Mouse (Mus musculus) embryonic facial prominence, embryonic 13.5 days (tissue): ENCODE measurements around the gene Lce1f. TPM values are rescaled to one million over a fixed set of nuclear protein-coding genes. Genes with fewer than 3 reads are reported as not detected.
"Not testable (repeated sequence)": the region's sequence is repeated elsewhere in the genome, so short reads cannot be mapped to it uniquely, and the experiment has no call there.

Experiments used
- ATAC-seq: fragments of 200-750 bp; cut with Nextera tagmentation; 2 replicates; pipeline ENCODE4 v1.8.0; 2017; ENCODE audit warnings: low read depth; ENCODE audit not compliant: insufficient number of reproducible peaks, insufficient read depth, low FRiP score, low TSS enrichment
- H3K27ac ChIP-seq: fragments of 300-500 bp; sonication (generic); 2 replicates; pipeline ENCODE4 v1.5.1; 2015; ENCODE audit warnings: moderate library complexity, mild to moderate bottlenecking, inconsistent platforms
- H3K27me3 ChIP-seq: fragments of 300-500 bp; sonication (generic); 2 replicates; pipeline ENCODE4 v1.6.1; 2015; ENCODE audit warnings: mild to moderate bottlenecking, inconsistent platforms
- H3K36me3 ChIP-seq: fragments of 300-500 bp; sonication (generic); 2 replicates; pipeline ENCODE4 v1.6.1; 2015; ENCODE audit warnings: mild to moderate bottlenecking, inconsistent platforms
- H3K4me1 ChIP-seq: fragments of 300-500 bp; sonication (generic); 2 replicates; pipeline ENCODE4 v1.6.1; 2015; ENCODE audit warnings: inconsistent platforms
- H3K4me2 ChIP-seq: fragments of 300-500 bp; sonication (generic); 2 replicates; pipeline ENCODE4 v1.6.1; 2015; ENCODE audit warnings: moderate library complexity, mild to moderate bottlenecking, inconsistent platforms
- H3K4me3 ChIP-seq: fragments of 300-500 bp; sonication (generic); 2 replicates; pipeline ENCODE4 v1.5.1; 2015; ENCODE audit warnings: mild to moderate bottlenecking, inconsistent platforms
- H3K9ac ChIP-seq: fragments of 300-500 bp; sonication (generic); 2 replicates; pipeline ENCODE4 v1.6.1; 2015; ENCODE audit warnings: mild to moderate bottlenecking, inconsistent platforms
- H3K9me3 ChIP-seq: fragments of 300-500 bp; sonication (generic); 2 replicates; pipeline ENCODE4 v1.6.1; 2016; ENCODE audit warnings: inconsistent platforms
- WGBS: fragments of 180-500 bp; shearing (Covaris S2); methylation state at CpG from one replicate; pipeline ENCODE4 v1.1.7; 2015; ENCODE audit warnings: mixed read lengths; 5-methylcytosine and 5-hydroxymethylcytosine counted together
- polyA plus RNA-seq: library from polyadenylated mRNA; unstranded; fragments of >200 nt; fragmentation: Nextera tagmentation; extraction: Ambion mirVana; gene quantifications from 2 replicates; pipeline ENCODE4 v1.2.1, GENCODE M21; 2015

Lce1f gene
- not detected in 2 replicates for polyA plus RNA-seq

DNA sequence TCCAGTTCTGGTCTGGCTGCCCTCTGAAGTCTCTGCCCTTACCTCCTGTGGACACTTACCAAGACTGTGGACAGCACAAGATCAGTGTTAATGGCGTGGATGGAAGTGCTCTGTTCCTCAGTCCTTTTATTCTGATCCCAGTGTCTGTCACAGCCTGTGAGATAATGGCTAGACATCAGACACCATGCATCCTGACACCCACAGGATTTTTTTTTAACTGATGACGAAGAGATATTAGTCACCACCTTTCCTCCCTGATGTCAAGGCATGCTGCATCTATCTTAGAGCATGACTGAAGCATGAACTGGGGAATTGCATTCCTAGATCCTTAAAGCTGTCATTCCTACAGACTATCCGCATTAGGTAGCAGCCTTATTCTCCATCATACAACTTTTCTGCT, at the start of gene Lce1f:
Gene Lce1f (minus strand): TSS at position 101 of the 400 bp plus-strand sequence.
- no peak for ATAC-seq
- H3K4me1 ChIP-seq = no peaks in the 10 kb centered on the region
- no peak within 1 kb of the TSS for H3K27ac ChIP-seq
- H3K4me3 ChIP-seq = no peak within 1 kb of the TSS
- no peaks in the 10 kb centered on the region for H3K9me3 ChIP-seq
- no peaks in the 10 kb centered on the region for H3K36me3 ChIP-seq
- no peak within 1 kb of the TSS for H3K4me2 ChIP-seq
- 72% methylated on average over 3 of the region's 3 CpGs for WGBS
- no peaks in the 10 kb centered on the region for H3K27me3 ChIP-seq
- H3K9ac ChIP-seq = no peak within 1 kb of the TSS

DNA sequence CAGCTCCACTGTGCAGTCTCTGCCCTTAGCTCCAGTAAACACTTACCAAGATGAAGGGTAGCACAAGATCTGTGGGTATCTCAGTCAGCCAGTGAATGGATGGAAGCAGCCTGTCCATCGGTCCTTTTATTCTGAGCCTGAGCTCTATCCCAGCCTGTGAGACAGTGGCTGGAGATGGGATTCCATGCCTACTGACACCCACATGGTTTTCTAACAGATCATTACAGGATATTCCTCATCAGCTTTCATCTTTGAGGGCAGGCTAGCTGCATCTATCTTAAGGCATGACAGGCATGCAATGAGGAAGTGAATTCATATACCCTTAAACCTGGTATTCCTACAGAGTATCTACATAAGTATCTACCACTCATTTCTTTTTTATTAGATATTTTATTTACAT, 44.8 kb upstream of the Lce1f start, which contains the start of gene Lce1h:
Gene Lce1h (minus strand): TSS at position 101 of the 400 bp plus-strand sequence.
- no peak within 1 kb of the TSS for H3K4me2 ChIP-seq
- no peaks in the 10 kb centered on the region for H3K9me3 ChIP-seq
- H3K27me3 ChIP-seq = no peaks in the 10 kb centered on the region
- WGBS = 90% methylated on average over 1 of the region's 1 CpGs
- no peak within 1 kb of the TSS for H3K9ac ChIP-seq
- H3K4me3 ChIP-seq = no peak within 1 kb of the TSS
- ATAC-seq = no peak
- H3K36me3 ChIP-seq = no peaks in the 10 kb centered on the region
- H3K27ac ChIP-seq = no peak within 1 kb of the TSS
- no peaks in the 10 kb centered on the region for H3K4me1 ChIP-seq

DNA sequence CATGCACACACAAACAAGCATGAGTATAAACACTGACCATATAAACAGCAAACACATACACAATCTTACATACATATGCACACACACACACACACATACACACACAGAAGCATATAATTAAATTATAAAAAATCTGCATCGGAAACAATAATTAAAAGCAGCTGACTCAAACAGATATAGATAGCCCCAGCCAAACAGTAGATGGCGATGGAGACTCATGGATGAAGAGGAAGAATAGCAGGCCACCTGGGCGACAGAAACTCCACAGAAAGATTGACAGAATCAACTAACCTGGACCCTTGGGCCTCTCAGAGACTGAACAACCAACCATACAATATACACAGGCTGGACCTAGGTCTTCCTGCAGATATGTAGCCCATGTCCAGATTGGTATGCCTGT, 33.0 kb upstream of the Lce1f start:
- no peaks in the 10 kb centered on the region for H3K36me3 ChIP-seq
- H3K9me3 ChIP-seq = no peaks in the 10 kb centered on the region
- H3K27me3 ChIP-seq = no peaks in the 10 kb centered on the region
- no peak overlapping the region for H3K27ac ChIP-seq
- H3K9ac ChIP-seq = no peak overlapping the region
- ATAC-seq = no peak
- no peak overlapping the region for H3K4me2 ChIP-seq
- H3K4me3 ChIP-seq = no peak overlapping the region
- WGBS = 20% methylated on average over 3 of the region's 3 CpGs
- no peaks in the 10 kb centered on the region for H3K4me1 ChIP-seq

DNA sequence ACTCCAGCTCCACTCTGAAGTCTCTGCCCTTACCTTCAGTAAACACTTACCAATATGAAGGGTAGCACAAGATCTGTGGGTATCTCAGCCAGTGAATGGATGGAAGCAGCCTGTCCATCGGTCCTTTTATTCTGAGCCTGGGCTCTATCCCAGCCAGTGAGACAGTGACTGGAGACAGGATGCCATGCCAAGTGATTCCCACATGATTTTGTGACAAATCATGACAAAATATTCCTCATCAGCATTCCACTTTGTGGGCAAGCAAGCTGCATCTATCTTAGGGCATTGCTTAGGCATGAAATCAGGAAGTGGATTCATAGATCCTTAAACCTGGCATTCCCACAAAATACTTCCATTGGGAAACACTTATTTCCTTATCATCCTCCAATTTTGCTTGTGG, 32.1 kb upstream of the Lce1f start, which contains the start of gene Lce1g:
Gene Lce1g (minus strand): TSS at position 101 of the 400 bp plus-strand sequence.
- H3K9ac ChIP-seq = no peak within 1 kb of the TSS
- H3K9me3 ChIP-seq = no peaks in the 10 kb centered on the region
- ATAC-seq = no peak
- H3K4me3 ChIP-seq = no peak within 1 kb of the TSS
- H3K27me3 ChIP-seq = no peaks in the 10 kb centered on the region
- H3K36me3 ChIP-seq = no peaks in the 10 kb centered on the region
- no peaks in the 10 kb centered on the region for H3K4me1 ChIP-seq
- no peak within 1 kb of the TSS for H3K4me2 ChIP-seq
- 83% methylated on average over 1 of the region's 1 CpGs for WGBS
- no peak within 1 kb of the TSS for H3K27ac ChIP-seq

DNA sequence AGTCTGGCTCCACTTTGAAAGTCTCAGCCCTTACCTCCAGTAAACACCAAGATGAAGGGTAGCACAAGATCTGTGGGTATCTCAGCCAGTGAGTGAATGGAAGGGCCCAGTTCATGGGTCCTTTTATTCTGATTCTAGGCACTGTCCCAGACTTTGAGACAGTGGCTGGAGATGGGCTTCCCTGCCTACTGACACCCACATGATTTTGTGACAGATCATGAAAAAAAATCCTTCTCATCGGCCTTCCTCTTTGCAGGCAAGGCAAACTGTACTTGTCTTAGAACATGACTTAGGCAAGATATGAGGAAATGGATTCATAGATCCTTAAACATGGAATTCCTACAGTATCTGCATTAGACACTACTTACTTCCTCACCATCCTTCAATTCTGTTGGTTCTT, 18.8 kb upstream of the Lce1f start, which contains the start of gene Gm38119:
Gene Gm38119 (minus strand): TSS at position 101 of the 400 bp plus-strand sequence.
- Histone ChIP-seq H3K4me2 (no peak within 1 kb of the TSS), H3K4me1 (no peaks in the 10 kb centered on the region), H3K27me3 (no peaks in the 10 kb centered on the region), H3K36me3 (no peaks in the 10 kb centered on the region), H3K27ac (no peak within 1 kb of the TSS), H3K4me3 (no peak within 1 kb of the TSS), H3K9ac (no peak within 1 kb of the TSS), H3K9me3 (no peaks in the 10 kb centered on the region)
- WGBS = 72% methylated on average over 1 of the region's 1 CpGs
- no peak for ATAC-seq

GRCm38 (mm10) chr3:92722631-92723030, 2.5 kb upstream of the Lce1f start:
- Histone ChIP-seq H3K4me2 (no peak overlapping the region), H3K9ac (no peak overlapping the region), H3K4me1 (no peaks in the 10 kb centered on the region), H3K27ac (no peak overlapping the region), H3K9me3 (no peaks in the 10 kb centered on the region), H3K36me3 (no peaks in the 10 kb centered on the region), H3K4me3 (no peak overlapping the region), H3K27me3 (no peaks in the 10 kb centered on the region)
- no peak for ATAC-seq
- 85% methylated on average over 5 of the region's 5 CpGs for WGBS

DNA sequence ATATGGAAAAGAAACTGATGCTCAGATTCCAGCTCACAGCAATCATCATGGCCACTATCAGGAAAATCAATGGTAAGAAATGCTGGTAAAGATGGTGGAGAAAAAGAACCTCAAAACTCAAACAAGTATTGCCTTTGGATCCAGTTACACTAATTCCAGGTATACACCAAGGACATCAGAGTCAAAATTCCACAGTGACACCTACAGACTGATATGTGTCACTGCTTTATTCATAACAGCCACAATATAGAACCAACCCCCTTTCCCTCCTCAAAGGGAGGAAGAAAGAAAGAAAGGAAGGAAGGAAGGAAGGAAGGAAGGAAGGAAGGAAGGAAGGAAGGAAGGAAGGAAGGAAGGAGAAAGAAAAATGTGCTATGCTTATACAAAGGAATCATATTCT, 5.0 kb downstream of the Lce1f start:
- H3K36me3 ChIP-seq = no peaks in the 10 kb centered on the region
- ATAC-seq = no peak
- no peak overlapping the region for H3K4me2 ChIP-seq

DNA sequence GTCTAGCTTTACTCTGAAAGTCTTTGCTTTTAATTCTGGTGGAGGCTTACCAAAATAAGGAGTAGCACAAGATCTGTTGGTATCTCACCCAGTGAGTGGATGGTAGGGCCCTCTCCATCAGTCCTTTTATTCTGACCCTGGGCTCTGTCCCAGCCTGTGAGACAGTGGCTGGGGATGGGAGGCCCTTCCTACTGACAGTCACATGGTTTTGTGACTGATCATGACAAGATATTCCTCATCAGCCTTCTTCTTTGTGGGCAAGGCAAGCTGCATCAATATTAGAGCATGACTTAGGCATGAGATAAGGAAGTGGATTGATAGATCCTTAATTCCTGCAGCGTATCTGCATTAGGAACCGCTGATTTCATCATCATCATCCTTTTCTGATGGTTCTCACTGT, 11.2 kb downstream of the Lce1f start, which contains the start of gene Lce1e:
Gene Lce1e (minus strand): TSS at position 101 of the 400 bp plus-strand sequence.
- Histone ChIP-seq H3K9ac (no peak within 1 kb of the TSS), H3K4me2 (no peak within 1 kb of the TSS), H3K27ac (no peak within 1 kb of the TSS), H3K9me3 (no peaks in the 10 kb centered on the region), H3K4me1 (no peaks in the 10 kb centered on the region), H3K36me3 (no peaks in the 10 kb centered on the region), H3K4me3 (no peak within 1 kb of the TSS), H3K27me3 (no peaks in the 10 kb centered on the region)
- no peak for ATAC-seq
- WGBS = 83% methylated on average over 2 of the region's 2 CpGs

More for the DNA sequence above, 5.0 kb downstream of the Lce1f start:
- Histone ChIP-seq H3K9ac (no peak overlapping the region), H3K4me3 (no peak overlapping the region), H3K27me3 (no peaks in the 10 kb centered on the region), H3K27ac (no peak overlapping the region), H3K4me1 (no peaks in the 10 kb centered on the region), H3K9me3 (no peaks in the 10 kb centered on the region)

DNA sequence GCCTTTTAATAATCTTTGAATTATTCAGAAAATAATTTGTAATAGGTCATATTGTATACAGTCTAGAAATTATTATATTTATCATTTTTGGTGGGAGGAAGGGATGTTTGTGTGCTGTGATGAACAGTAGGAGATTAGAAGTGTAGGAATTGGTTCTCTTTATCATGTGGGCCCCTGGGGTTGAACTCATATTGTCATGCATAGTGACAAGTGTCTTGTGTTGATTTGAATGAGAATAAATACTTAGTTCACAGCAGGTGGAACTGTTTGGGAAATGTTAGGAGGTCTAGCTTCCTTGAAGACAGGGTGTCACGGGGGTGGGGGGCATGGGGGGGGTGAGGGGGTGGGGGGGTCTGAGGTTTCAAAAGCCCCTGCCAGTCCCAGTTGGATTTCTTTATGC, 25.5 kb downstream of the Lce1f start:
- Histone ChIP-seq H3K9me3 (no peaks in the 10 kb centered on the region), H3K27ac (no peak overlapping the region), H3K9ac (no peak overlapping the region), H3K27me3 (no peaks in the 10 kb centered on the region), H3K4me3 (no peak overlapping the region), H3K4me1 (no peaks in the 10 kb centered on the region), H3K4me2 (no peak overlapping the region), H3K36me3 (no peaks in the 10 kb centered on the region)
- WGBS = 11% methylated on average over 1 of the region's 1 CpGs
- no peak for ATAC-seq

- Histone ChIP-seq H3K36me3 (no peaks in the 10 kb centered on the region), H3K4me3 (no peak overlapping the region), H3K4me2 (no peak overlapping the region), H3K9me3 (no peaks in the 10 kb centered on the region), H3K27ac (no peak overlapping the region), H3K27me3 (no peaks in the 10 kb centered on the region), H3K9ac (no peak overlapping the region), H3K4me1 (no peaks in the 10 kb centered on the region)
- no peak for ATAC-seq
Observed at GRCm38 (mm10) chr3:92691688-92692087, 28.5 kb downstream of the Lce1f start.

DNA sequence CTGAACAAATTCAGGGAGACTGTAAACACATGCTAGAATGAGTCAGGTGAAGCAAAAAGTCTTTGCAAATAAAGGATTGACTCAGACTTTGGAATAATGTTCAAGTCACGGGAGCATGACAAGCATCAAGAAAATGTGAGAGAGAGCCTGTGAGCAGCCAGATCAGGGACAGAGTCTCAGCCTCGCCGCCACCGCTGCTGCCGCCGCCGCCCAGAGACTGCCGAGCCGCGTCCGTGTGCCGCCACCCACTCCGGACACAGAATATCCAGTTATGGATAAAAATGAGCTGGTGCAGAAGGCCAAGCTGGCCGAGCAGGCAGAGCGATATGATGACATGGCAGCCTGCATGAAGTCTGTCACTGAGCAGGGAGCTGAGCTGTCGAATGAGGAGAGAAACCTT, 31.0 kb downstream of the Lce1f start:
- 82% methylated on average over 16 of the region's 16 CpGs for WGBS
- not testable (repeated sequence) for H3K36me3 ChIP-seq, H3K27me3 ChIP-seq, H3K4me3 ChIP-seq, H3K9me3 ChIP-seq, H3K27ac ChIP-seq, H3K4me2 ChIP-seq, H3K4me1 ChIP-seq, ATAC-seq, H3K9ac ChIP-seq

DNA sequence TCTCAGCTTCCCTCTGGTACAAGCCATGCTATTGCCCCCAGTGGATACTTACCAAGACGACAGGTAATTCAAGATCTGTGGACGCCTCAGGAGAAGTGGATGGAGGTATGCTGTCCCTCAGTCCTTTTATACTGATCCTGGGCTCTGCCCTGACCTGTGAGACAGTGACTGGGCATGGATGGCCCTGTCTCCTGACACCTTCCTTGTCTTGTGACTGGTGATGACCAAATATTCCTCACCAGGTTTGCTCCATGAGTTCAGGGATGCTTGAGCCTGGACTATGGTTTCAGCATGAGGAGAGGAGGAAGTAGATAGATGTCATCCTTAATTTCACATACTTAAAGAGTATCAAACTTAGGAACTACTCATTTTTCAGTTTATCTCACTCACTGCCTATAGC, 33.0 kb downstream of the Lce1f start, which contains the start of gene Lce1d:
Gene Lce1d (minus strand): TSS at position 101 of the 400 bp plus-strand sequence.
- H3K4me1 ChIP-seq = no peaks in the 10 kb centered on the region
- no peak within 1 kb of the TSS for H3K4me2 ChIP-seq
- WGBS = 59% methylated on average over 2 of the region's 2 CpGs
- no peak for ATAC-seq
- no peaks in the 10 kb centered on the region for H3K9me3 ChIP-seq
- no peak within 1 kb of the TSS for H3K27ac ChIP-seq
- H3K9ac ChIP-seq = no peak within 1 kb of the TSS
- no peaks in the 10 kb centered on the region for H3K27me3 ChIP-seq
- H3K4me3 ChIP-seq = no peak within 1 kb of the TSS
- H3K36me3 ChIP-seq = no peaks in the 10 kb centered on the region
